Mouse (Mus musculus): ENCODE data around the gene 2700049A03Rik. TPM values are rescaled to one million over a fixed set of nuclear protein-coding genes. Genes with fewer than 3 reads are reported as not detected.

2700049A03Rik gene
- total and polyA plus RNA-seq, 2 experiments from 2014 or later = 3.7 to 5.8 TPM

- peaks cover 8% of the 10 kb centered on the region; the same call in 1 of the 2 replicates for H3K36me3 ChIP-seq (replicated peaks; ENCODE audit: control insufficient read depth, insufficient read depth, low read length)
- H3K27me3 ChIP-seq (ENCODE audit: control insufficient read depth, insufficient read depth, low read length) = no peaks in the 10 kb centered on the region
- DNase-seq (ENCODE audit: low spot score) (no peak), ATAC-seq (ENCODE audit: insufficient read depth, low read depth) (no peak)
- H3K9ac ChIP-seq (replicated peaks; ENCODE audit: low read depth, low read length) = no peak overlapping the region
- WGBS = 93% methylated on average over 3 of the region's 3 CpGs
- no peaks in the 10 kb centered on the region for H3K4me1 ChIP-seq (ENCODE audit: control insufficient read depth, insufficient read depth)
- no peak overlapping the region for H3K4me2 ChIP-seq (ENCODE audit: low read depth, low read length)
- H3K27ac ChIP-seq (ENCODE audit: low read depth) = no peak overlapping the region
- H3K4me3 ChIP-seq (ENCODE audit: low read depth, low read length) = no peak overlapping the region
- peak; percentile 35 for TF ChIP-seq CTCF (IDR thresholded peaks at IDR 0.05; ENCODE audit: low read depth)
- TF ChIP-seq EP300 (IDR thresholded peaks at IDR 0.05; ENCODE audit: low read depth) = no peak
- H3K9me3 ChIP-seq (replicated peaks; ENCODE audit: control insufficient read depth, low read length) = no peaks in the 10 kb centered on the region
Measured at GRCm38 (mm10) chr12:71204303-71204702, 67.7 kb downstream of the 2700049A03Rik start.

GRCm38 (mm10) chr12:71217191-71217590, 80.5 kb downstream of the 2700049A03Rik start:
- Histone ChIP-seq H3K4me1 (ENCODE audit: control insufficient read depth, insufficient read depth) (peaks cover 14% of the 10 kb centered on the region), H3K4me3 (ENCODE audit: low read depth, low read length) (no peak overlapping the region), H3K4me2 (ENCODE audit: low read depth, low read length) (no peak overlapping the region), H3K27ac (ENCODE audit: low read depth) (0 out of 2 replicates have a peak overlapping the region, but pooled peaks have one; percentile 11), H3K9ac (replicated peaks; ENCODE audit: low read depth, low read length) (no peak overlapping the region), H3K36me3 (replicated peaks; ENCODE audit: control insufficient read depth, insufficient read depth, low read length) (peaks cover 11% of the 10 kb centered on the region; the same call in 1 of the 2 replicates), H3K27me3 (ENCODE audit: control insufficient read depth, insufficient read depth, low read length) (no peaks in the 10 kb centered on the region), H3K9me3 (replicated peaks; ENCODE audit: control insufficient read depth, low read length) (no peaks in the 10 kb centered on the region)
- WGBS = 35% methylated on average over 9 of the region's 9 CpGs
- ATAC-seq (ENCODE audit: insufficient read depth, low read depth) (peak; percentile 36; the same call in 1 of the 2 replicates), DNase-seq (ENCODE audit: low spot score) (peak; percentile 21)
- no peak for TF ChIP-seq CTCF (IDR thresholded peaks at IDR 0.05; ENCODE audit: low read depth)
- no peak for TF ChIP-seq EP300 (IDR thresholded peaks at IDR 0.05; ENCODE audit: low read depth)

- Histone ChIP-seq H3K27ac (ENCODE audit: low read depth) (peak overlapping the region; percentile 43; the same call in 1 of the 2 replicates), H3K4me1 (ENCODE audit: control insufficient read depth, insufficient read depth) (peaks cover 14% of the 10 kb centered on the region), H3K4me3 (ENCODE audit: low read depth, low read length) (no peak overlapping the region), H3K9me3 (replicated peaks; ENCODE audit: control insufficient read depth, low read length) (no peaks in the 10 kb centered on the region), H3K27me3 (ENCODE audit: control insufficient read depth, insufficient read depth, low read length) (no peaks in the 10 kb centered on the region), H3K4me2 (ENCODE audit: low read depth, low read length) (no peak overlapping the region), H3K36me3 (replicated peaks; ENCODE audit: control insufficient read depth, insufficient read depth, low read length) (peaks cover 13% of the 10 kb centered on the region; the same call in 1 of the 2 replicates), H3K9ac (replicated peaks; ENCODE audit: low read depth, low read length) (no peak overlapping the region)
- TF ChIP-seq CTCF (IDR thresholded peaks at IDR 0.05; ENCODE audit: low read depth) (no peak), EP300 (IDR thresholded peaks at IDR 0.05; ENCODE audit: low read depth) (no peak)
- ATAC-seq (ENCODE audit: insufficient read depth, low read depth) (peak; percentile 77), DNase-seq (ENCODE audit: low spot score) (peak; percentile 42)
- WGBS = 38% methylated on average over 6 of the region's 6 CpGs
Measured at GRCm38 (mm10) chr12:71217866-71218522, 81.3 kb downstream of the 2700049A03Rik start.

DNA sequence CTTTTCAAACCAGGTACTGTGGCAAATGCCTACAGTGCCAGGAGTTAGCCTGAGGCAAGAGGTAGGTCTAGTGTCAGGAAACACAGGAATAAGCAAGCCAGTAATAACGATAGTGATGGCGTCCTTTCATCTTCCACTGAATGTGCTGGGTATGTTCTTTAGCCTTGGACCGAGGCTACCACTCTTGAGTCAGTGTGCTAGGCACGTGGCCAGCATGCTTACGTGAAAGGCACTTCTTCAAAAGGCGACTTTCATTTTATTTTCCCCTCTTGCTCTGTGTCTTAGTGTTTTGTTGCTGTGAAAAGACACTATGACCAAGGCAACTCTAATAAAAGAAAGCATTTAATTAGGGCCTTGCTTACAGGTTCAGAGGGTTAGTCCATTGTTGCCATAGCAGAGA, 86.1 kb downstream of the 2700049A03Rik start:
- no peak overlapping the region for H3K27ac ChIP-seq (ENCODE audit: low read depth)

GRCm38 (mm10) chr12:71227769-71228168, 91.1 kb downstream of the 2700049A03Rik start:
- Histone ChIP-seq H3K9ac (replicated peaks; ENCODE audit: low read depth, low read length) (no peak overlapping the region), H3K27me3 (ENCODE audit: control insufficient read depth, insufficient read depth, low read length) (no peaks in the 10 kb centered on the region), H3K27ac (ENCODE audit: low read depth) (peak overlapping the region; percentile 83), H3K4me3 (ENCODE audit: low read depth, low read length) (no peak overlapping the region), H3K4me2 (ENCODE audit: low read depth, low read length) (no peak overlapping the region), H3K9me3 (replicated peaks; ENCODE audit: control insufficient read depth, low read length) (no peaks in the 10 kb centered on the region), H3K4me1 (ENCODE audit: control insufficient read depth, insufficient read depth) (peaks cover 13% of the 10 kb centered on the region), H3K36me3 (replicated peaks; ENCODE audit: control insufficient read depth, insufficient read depth, low read length) (no peaks in the 10 kb centered on the region)
- DNase-seq (ENCODE audit: low spot score) (peak; percentile 85), ATAC-seq (ENCODE audit: insufficient read depth, low read depth) (peak; percentile 94)
- WGBS = 12% methylated on average over 4 of the region's 4 CpGs
- no peak for TF ChIP-seq CTCF (IDR thresholded peaks at IDR 0.05; ENCODE audit: low read depth)
- 0 out of 2 replicates have a peak, but pooled peaks have one; percentile 27 for TF ChIP-seq EP300 (IDR thresholded peaks at IDR 0.05; ENCODE audit: low read depth)

More for the DNA sequence above, 86.1 kb downstream of the 2700049A03Rik start:
- TF ChIP-seq EP300 (IDR thresholded peaks at IDR 0.05; ENCODE audit: low read depth) (no peak), CTCF (IDR thresholded peaks at IDR 0.05; ENCODE audit: low read depth) (no peak)
- DNase-seq (ENCODE audit: low spot score) (no peak), ATAC-seq (ENCODE audit: insufficient read depth, low read depth) (no peak)
- Histone ChIP-seq H3K27me3 (ENCODE audit: control insufficient read depth, insufficient read depth, low read length) (no peaks in the 10 kb centered on the region), H3K4me3 (ENCODE audit: low read depth, low read length) (no peak overlapping the region), H3K9ac (replicated peaks; ENCODE audit: low read depth, low read length) (no peak overlapping the region), H3K4me1 (ENCODE audit: control insufficient read depth, insufficient read depth) (peaks cover 5% of the 10 kb centered on the region; the same call in 1 of the 2 replicates), H3K9me3 (replicated peaks; ENCODE audit: control insufficient read depth, low read length) (no peaks in the 10 kb centered on the region), H3K36me3 (replicated peaks; ENCODE audit: control insufficient read depth, insufficient read depth, low read length) (peaks cover 9% of the 10 kb centered on the region; the same call in 1 of the 2 replicates), H3K4me2 (ENCODE audit: low read depth, low read length) (no peak overlapping the region)
- WGBS = 91% methylated on average over 6 of the region's 6 CpGs

All from heart, postnatal 0 days (tissue).